19 mouse cellular contexts compared by ENCODE assay signal in genomic region chr10:100032566-100032965, GRCm38 (mm10). TPM values are rescaled to one million over a fixed set of nuclear protein-coding genes. Genes with fewer than 3 reads are reported as not detected.
DNase-seq lines count a peak whose midpoint lies in the region; ATAC-seq lines count a peak whose summit lies in the region.
"Had no signal": no experiment of that assay in that cellular context is flagged by ENCODE, and none has a peak within 500 bp of the region (broad histone marks: within the 10 kb centered on the region; RNA-seq: fewer than 3 reads in every experiment).

No protein-coding gene starts in this region.

- no peak for ATAC-seq in midbrain, embryonic 11.5 days (ENCODE audit: low FRiP score)
- no peak for ATAC-seq in midbrain, embryonic 14.5 days (ENCODE audit: low FRiP score, low TSS enrichment)
- ATAC-seq: forebrain, embryonic 14.5 days had no signal

- no peak overlapping the region for H3K27ac ChIP-seq in midbrain, embryonic 11.5 days (ENCODE audit: low read depth, low read length)
- no peak overlapping the region for H3K27ac ChIP-seq in midbrain, embryonic 14.5 days (replicated peaks; ENCODE audit: low read depth, low read length)
- H3K27ac ChIP-seq in forebrain, embryonic 10.5 days = no peak overlapping the region
- H3K27ac ChIP-seq: neural tube, embryonic 12.5 days had no signal

- H3K9me3 ChIP-seq in midbrain, embryonic 11.5 days (ENCODE audit: control insufficient read depth, low read length) = no peaks in the 10 kb centered on the region
- no peaks in the 10 kb centered on the region for H3K9me3 ChIP-seq in midbrain, embryonic 14.5 days (ENCODE audit: control insufficient read depth, low read length)
- no peaks in the 10 kb centered on the region for H3K9me3 ChIP-seq in forebrain, embryonic 10.5 days
- H3K9me3 ChIP-seq: neural tube, embryonic 12.5 days had no signal

- no peak overlapping the region for H3K4me2 ChIP-seq in midbrain, embryonic 11.5 days
- H3K4me2 ChIP-seq in midbrain, embryonic 14.5 days (ENCODE audit: low read length) = no peak overlapping the region
- H3K4me2 ChIP-seq: liver, embryonic 11.5 days; neural tube, embryonic 12.5 days had no signal

- no peaks in the 10 kb centered on the region for H3K36me3 ChIP-seq in midbrain, embryonic 11.5 days (ENCODE audit: control insufficient read depth, insufficient read depth, low read length)
- H3K36me3 ChIP-seq in midbrain, embryonic 14.5 days (ENCODE audit: control insufficient read depth, insufficient read depth, low read length) = no peaks in the 10 kb centered on the region
- H3K36me3 ChIP-seq in forebrain, embryonic 10.5 days (replicated peaks) = no peaks in the 10 kb centered on the region
- H3K36me3 ChIP-seq: neural tube, embryonic 12.5 days had no signal

- no peak overlapping the region for H3K9ac ChIP-seq in midbrain, embryonic 11.5 days (ENCODE audit: low read length)
- no peak overlapping the region for H3K9ac ChIP-seq in midbrain, embryonic 14.5 days (replicated peaks; ENCODE audit: low read length)
- H3K9ac ChIP-seq: lung, embryonic 14.5 days; neural tube, embryonic 12.5 days had no signal

- 0 out of 2 replicates have a peak, but pooled peaks cover 2% of the 10 kb centered on the region for H3K4me1 ChIP-seq in midbrain, embryonic 11.5 days (ENCODE audit: control insufficient read depth, insufficient read depth, low read length)
- H3K4me1 ChIP-seq in midbrain, embryonic 14.5 days (ENCODE audit: control insufficient read depth, insufficient read depth, low read length) = no peaks in the 10 kb centered on the region
- peaks cover 25% of the 10 kb centered on the region for H3K4me1 ChIP-seq in forebrain, embryonic 10.5 days
- H3K4me1 ChIP-seq: megakaryocyte, embryonic 14.5 days; neural tube, embryonic 12.5 days had no signal

- H3K27me3 ChIP-seq in midbrain, embryonic 11.5 days (ENCODE audit: control insufficient read depth, insufficient read depth, low read length) = peaks cover 32% of the 10 kb centered on the region
- H3K27me3 ChIP-seq in midbrain, embryonic 14.5 days (ENCODE audit: control insufficient read depth, insufficient read depth, low read length) = peaks cover 22% of the 10 kb centered on the region
- peaks cover 38% of the 10 kb centered on the region for H3K27me3 ChIP-seq in forebrain, embryonic 10.5 days (ENCODE audit: poor library complexity, severe bottlenecking)
- H3K27me3 ChIP-seq: neural tube, embryonic 12.5 days had no signal

- WGBS in midbrain, embryonic 11.5 days = 69% methylated on average over 3 of the region's 3 CpGs
- 72% methylated on average over 3 of the region's 3 CpGs for WGBS in midbrain, embryonic 14.5 days
- WGBS in forebrain, embryonic 10.5 days = 85% methylated on average over 3 of the region's 3 CpGs

- no peak overlapping the region for H3K4me3 ChIP-seq in midbrain, embryonic 11.5 days (ENCODE audit: low read depth, low read length)
- H3K4me3 ChIP-seq in midbrain, embryonic 14.5 days (replicated peaks; ENCODE audit: low read depth, low read length) = no peak overlapping the region
- no peak overlapping the region for H3K4me3 ChIP-seq in forebrain, embryonic 10.5 days
- H3K4me3 ChIP-seq: megakaryocyte, embryonic 14.5 days; neural tube, embryonic 12.5 days had no signal

- peak; percentile 70 to 73 for DNase-seq in adrenal gland, adult (ENCODE audit: inconsistent age in 2 of 2, low spot score in 1 of 2)
- DNase-seq in adrenal gland, postnatal 4 days (ENCODE audit: low spot score in 2 of 2) = no peak
- DNase-seq in midbrain, embryonic 11.5 days (ENCODE audit: low spot score, missing footprints) = peak; percentile 64
- no peak for DNase-seq in midbrain, embryonic 14.5 days
- DNase-seq in adrenal gland, postnatal 36 days = peak; percentile 46 to 59
- no peak for DNase-seq in ovary, postnatal 36 days (ENCODE audit: low spot score)
- DNase-seq in yolk sac, embryonic 10.5 days (ENCODE audit: low spot score) = no peak
- DNase-seq in forebrain, embryonic 10.5 days (ENCODE audit: extremely low spot score, low spot score) = no peak
- DNase-seq: cerebellum, adult 11 months; cerebellum, postnatal 14 days; kidney, adult 9 months; lung, embryonic 14.5 days; right cerebral cortex, postnatal 14 days; thymus, postnatal 4 days had no signal

RNA-seq across cellular contexts. Expression of gene Kitl, which starts 17.1 kb away (rescaled TPM):
- 10 to 100 TPM; 51.4 to 52.7 TPM for total RNA-seq in adrenal gland, postnatal 4 days (2021)
- 12.8 and 13.7 TPM in 2 replicates for polyA plus RNA-seq in midbrain, embryonic 11.5 days (2014; fragmentation: Nextera tagmentation; extraction: Ambion mirVana)
- polyA plus RNA-seq in midbrain, embryonic 14.5 days (2014; fragmentation: Nextera tagmentation; extraction: Ambion mirVana) = 22.2 and 23.7 TPM in 2 replicates
- 10 to 100 TPM; 26.4 to 27.1 TPM for total RNA-seq in adrenal gland, postnatal 36 days (2021)
- polyA plus RNA-seq in forebrain, embryonic 10.5 days (2016; fragmentation: Nextera tagmentation; extraction: Ambion mirVana) = 15.6 and 16.0 TPM in 2 replicates
- total RNA-seq: MEL had no signal

Comparison
In these comparisons a context has a peak if more than half of its experiments do, and no peak if none do; other contexts are left out.
1. DNase-seq: peak in adrenal gland, adult (2 of 2), midbrain, embryonic 11.5 days (single experiment) and adrenal gland, postnatal 36 days (2 of 2); none in adrenal gland, postnatal 4 days (0 of 2), midbrain, embryonic 14.5 days (single experiment), ovary, postnatal 36 days (single experiment), yolk sac, embryonic 10.5 days (single experiment) and forebrain, embryonic 10.5 days (single experiment).